Mouse (Mus musculus): ENCODE data around the gene Ttll7. TPM values are rescaled to one million over a fixed set of nuclear protein-coding genes. Genes with fewer than 3 reads are reported as not detected.

Ttll7 gene
- polyA plus RNA-seq, 1 experiment: 9.3 TPM

DNA sequence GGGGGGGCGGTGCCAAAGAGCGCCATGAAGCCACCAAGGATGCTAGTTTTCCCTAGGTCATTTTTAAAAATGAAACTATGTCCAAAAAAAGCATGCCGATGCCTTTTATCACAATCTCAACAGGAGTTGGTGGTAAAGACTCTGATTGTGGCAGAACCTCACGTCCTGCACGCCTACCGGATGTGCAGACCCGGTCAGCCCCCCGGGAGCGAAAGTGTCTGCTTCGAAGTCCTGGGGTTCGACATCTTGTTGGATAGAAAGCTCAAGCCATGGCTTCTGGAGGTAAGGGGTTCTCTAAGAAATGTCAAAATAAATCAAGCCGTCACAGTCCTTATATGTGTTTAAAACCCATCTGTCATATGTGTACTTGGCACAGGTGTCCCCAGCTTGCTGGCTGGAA, 60.9 kb downstream of the Ttll7 start:
- peak; percentile 18 for DNase-seq (ENCODE audit: low read depth)
- TF ChIP-seq CTCF (IDR thresholded peaks at IDR 0.05; ENCODE audit: borderline replicate concordance, extremely low read depth, insufficient read depth, insufficient read length) (no peak), POLR2A (IDR thresholded peaks at IDR 0.05; ENCODE audit: borderline replicate concordance, extremely low read depth, insufficient read depth, insufficient read length, poor library complexity, severe bottlenecking) (no peak)

DNA sequence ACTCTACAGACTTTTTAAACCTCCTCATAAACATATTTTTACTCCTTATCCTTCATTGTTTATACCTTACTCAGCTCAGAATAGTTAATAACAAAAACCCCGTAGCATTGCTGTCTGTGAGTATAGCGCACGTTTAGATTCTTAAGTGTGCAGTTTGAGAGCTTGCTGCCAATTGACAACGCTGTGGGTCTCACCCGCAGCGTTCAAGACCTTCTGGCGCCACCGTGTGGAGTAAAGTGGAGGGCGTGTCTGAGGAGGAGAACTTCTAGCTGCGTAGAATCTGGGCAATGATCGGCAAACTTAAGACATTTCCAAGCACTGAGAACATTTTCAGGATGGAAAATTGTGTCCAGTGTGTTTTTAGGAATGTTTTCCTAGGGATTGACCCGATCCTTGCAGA, 62.6 kb downstream of the Ttll7 start:
- no peak for TF ChIP-seq POLR2A (IDR thresholded peaks at IDR 0.05; ENCODE audit: borderline replicate concordance, extremely low read depth, insufficient read depth, insufficient read length, poor library complexity, severe bottlenecking)
- peak; percentile 96 for TF ChIP-seq CTCF (IDR thresholded peaks at IDR 0.05; ENCODE audit: borderline replicate concordance, extremely low read depth, insufficient read depth, insufficient read length)
- peak; percentile 93 for DNase-seq (ENCODE audit: low read depth)

DNA sequence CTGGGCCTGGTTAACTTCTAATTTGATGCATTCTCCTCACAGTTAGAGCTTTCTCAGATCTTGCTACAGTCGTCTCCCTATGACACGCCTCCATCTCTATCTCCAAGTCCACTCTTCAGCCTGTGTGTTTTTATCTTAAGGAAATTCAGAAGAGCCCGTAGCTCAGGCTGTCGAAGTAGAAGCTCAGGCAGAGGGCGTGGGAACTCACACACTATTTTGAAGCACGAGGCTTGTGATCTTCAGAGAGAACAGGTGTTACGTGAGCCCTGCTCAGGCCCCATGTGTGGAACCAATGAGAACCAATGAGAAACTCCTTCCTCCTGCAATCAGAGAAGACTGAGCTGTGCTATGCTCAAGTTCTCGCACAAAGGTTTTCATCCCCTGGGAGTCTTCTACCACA, 65.7 kb downstream of the Ttll7 start:
- no peak for DNase-seq (ENCODE audit: low read depth)

DNA sequence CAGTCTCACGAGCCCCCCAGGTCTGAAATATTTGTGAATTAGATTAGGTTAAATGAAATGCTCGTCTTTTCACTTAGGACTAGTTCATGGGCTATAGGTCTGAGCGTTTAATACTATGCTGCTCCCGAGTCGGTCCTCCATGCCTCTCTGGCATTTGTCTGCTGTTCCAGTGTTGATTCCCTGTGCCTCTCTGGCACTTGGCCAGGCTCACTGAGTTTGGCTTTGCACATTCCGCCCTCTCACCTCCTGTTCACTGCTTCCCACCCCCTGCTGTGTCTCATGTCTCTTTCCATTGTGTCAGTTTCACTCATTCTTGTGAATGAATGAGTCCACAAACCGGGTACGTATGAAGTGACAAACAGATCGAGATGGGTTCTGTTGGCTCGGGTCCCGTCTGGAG, 66.2 kb downstream of the Ttll7 start:
- no peak for TF ChIP-seq CTCF (IDR thresholded peaks at IDR 0.05; ENCODE audit: borderline replicate concordance, extremely low read depth, insufficient read depth, insufficient read length)
- TF ChIP-seq POLR2A (IDR thresholded peaks at IDR 0.05; ENCODE audit: borderline replicate concordance, extremely low read depth, insufficient read depth, insufficient read length, poor library complexity, severe bottlenecking): no peak
- DNase-seq (ENCODE audit: low read depth): peak; percentile 46

More for the DNA sequence above, 65.7 kb downstream of the Ttll7 start:
- TF ChIP-seq CTCF (IDR thresholded peaks at IDR 0.05; ENCODE audit: borderline replicate concordance, extremely low read depth, insufficient read depth, insufficient read length) (no peak), POLR2A (IDR thresholded peaks at IDR 0.05; ENCODE audit: borderline replicate concordance, extremely low read depth, insufficient read depth, insufficient read length, poor library complexity, severe bottlenecking) (no peak)

DNA sequence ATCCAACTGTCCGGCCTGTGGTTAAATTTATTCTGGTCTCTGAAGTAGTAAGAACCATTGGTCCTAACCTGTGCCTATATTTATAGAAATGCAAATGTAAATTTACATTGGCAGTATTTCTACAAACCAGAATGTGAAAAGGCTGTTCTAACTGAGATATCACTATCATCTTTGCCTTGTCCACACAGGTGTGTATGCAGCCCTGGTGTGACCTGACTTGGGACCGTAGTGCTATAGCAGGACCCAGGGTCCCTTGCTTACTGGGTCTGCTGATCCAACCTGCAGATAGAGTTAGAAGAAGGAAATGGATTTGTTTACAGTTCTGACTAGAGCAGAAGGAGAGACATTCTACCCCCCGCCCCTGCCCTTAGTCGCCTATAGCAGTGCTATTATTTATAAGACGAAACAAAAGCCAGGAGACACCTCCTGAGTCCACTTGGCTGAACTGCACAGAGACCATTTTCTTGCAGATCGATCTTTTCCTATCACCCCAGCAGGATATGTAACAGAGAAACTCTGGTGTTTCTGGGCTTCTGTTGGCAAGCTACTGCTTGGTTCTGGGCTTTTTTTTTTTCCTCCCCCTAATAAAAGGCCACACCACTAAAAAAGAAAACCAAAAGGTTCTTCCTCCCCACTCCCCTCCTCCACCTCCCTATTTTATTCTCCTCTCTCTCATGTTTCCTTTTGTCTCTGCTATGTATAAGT, 75.3 kb downstream of the Ttll7 start:
- no peak for DNase-seq (ENCODE audit: low read depth)

DNA sequence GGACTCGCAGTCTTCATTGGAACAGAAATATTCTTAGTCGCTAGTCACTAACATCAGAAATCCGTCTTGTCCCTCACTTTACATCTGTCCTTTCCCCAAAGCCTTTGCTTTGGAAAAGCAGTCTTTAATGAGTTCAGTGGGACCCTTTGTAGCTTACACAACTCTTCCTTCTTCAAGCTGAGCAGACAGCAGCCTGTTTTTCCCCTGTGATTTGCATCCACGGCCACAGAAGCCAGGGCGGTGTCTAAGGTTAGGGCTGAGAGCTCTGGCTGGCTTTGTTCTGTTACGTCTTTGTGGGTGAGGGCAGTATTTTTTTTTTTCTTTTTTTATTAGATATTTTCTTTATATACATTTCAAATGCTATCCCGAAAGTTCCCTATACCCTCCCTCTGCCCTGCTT, 76.0 kb downstream of the Ttll7 start:
- no peak for DNase-seq (ENCODE audit: low read depth)

More for the DNA sequence above, 75.3 kb downstream of the Ttll7 start:
- TF ChIP-seq CTCF (IDR thresholded peaks at IDR 0.05; ENCODE audit: borderline replicate concordance, extremely low read depth, insufficient read depth, insufficient read length): no peak
- TF ChIP-seq POLR2A (IDR thresholded peaks at IDR 0.05; ENCODE audit: borderline replicate concordance, extremely low read depth, insufficient read depth, insufficient read length, poor library complexity, severe bottlenecking): no peak

DNA sequence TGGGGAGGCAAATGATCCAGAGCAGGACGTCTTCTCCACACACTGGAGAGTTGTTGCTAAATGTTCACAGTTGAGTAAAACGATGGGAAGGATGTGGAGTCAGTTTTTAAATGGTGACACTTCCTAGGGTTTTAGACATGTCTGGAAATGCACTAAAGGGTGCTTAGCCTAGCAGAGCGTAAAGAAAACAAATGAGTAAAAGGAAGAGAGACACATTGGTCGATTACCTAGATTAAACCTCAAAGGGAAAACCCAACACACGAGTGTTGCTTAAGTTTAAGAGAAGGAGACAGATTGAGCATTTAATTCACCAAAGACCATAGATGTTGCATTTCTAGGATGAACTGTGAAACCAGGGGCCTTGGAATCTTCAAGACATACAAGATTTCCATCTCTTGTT, 76.8 kb downstream of the Ttll7 start:
- DNase-seq (ENCODE audit: low read depth): no peak
- TF ChIP-seq CTCF (IDR thresholded peaks at IDR 0.05; ENCODE audit: borderline replicate concordance, extremely low read depth, insufficient read depth, insufficient read length) (no peak), POLR2A (IDR thresholded peaks at IDR 0.05; ENCODE audit: borderline replicate concordance, extremely low read depth, insufficient read depth, insufficient read length, poor library complexity, severe bottlenecking) (no peak)

More for the DNA sequence above, 76.0 kb downstream of the Ttll7 start:
- TF ChIP-seq POLR2A (IDR thresholded peaks at IDR 0.05; ENCODE audit: borderline replicate concordance, extremely low read depth, insufficient read depth, insufficient read length, poor library complexity, severe bottlenecking) (no peak), CTCF (IDR thresholded peaks at IDR 0.05; ENCODE audit: borderline replicate concordance, extremely low read depth, insufficient read depth, insufficient read length) (no peak)

DNA sequence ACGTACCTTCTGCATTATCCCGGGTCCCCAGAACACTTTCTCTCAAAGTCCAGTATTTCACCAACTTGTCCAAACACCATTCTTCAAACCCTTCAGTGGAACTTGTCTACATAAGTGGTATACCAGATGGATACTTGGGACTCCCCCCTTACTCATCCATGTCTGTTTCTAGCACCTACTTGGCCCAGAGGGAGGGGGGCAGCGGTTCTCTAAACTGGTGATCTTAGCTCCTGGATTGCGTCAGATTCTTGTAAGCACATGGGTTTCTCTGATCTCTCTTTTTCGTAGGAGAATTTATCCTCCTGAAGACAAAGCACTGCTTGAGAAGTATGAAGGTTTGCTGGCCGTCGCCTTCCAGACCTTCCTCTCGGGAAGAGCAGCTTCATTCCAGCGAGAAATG, 79.0 kb downstream of the Ttll7 start:
- DNase-seq (ENCODE audit: low read depth): no peak
- no peak for TF ChIP-seq POLR2A (IDR thresholded peaks at IDR 0.05; ENCODE audit: borderline replicate concordance, extremely low read depth, insufficient read depth, insufficient read length, poor library complexity, severe bottlenecking)
- no peak for TF ChIP-seq CTCF (IDR thresholded peaks at IDR 0.05; ENCODE audit: borderline replicate concordance, extremely low read depth, insufficient read depth, insufficient read length)

DNA sequence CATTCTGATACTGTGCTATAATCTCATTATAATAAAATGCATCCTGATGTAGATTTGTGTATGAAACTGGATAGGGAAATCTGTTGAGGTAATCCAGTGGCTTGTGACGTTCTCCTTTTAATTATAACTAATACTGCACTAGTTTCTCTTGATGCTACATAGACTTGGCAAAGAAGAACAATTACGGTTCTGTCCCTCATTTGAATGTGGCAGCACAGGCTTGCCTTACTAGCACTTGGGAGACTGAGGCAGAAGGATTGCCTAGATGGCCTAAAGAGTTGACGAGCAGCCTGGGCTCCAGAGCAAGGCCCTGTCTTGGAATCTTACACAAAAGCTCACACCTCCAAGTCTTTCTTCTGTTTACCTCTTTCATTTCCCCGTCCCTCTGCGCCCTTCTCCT, 80.3 kb downstream of the Ttll7 start:
- DNase-seq (ENCODE audit: low read depth): no peak
- no peak for TF ChIP-seq CTCF (IDR thresholded peaks at IDR 0.05; ENCODE audit: borderline replicate concordance, extremely low read depth, insufficient read depth, insufficient read length)
- no peak for TF ChIP-seq POLR2A (IDR thresholded peaks at IDR 0.05; ENCODE audit: borderline replicate concordance, extremely low read depth, insufficient read depth, insufficient read length, poor library complexity, severe bottlenecking)

DNA sequence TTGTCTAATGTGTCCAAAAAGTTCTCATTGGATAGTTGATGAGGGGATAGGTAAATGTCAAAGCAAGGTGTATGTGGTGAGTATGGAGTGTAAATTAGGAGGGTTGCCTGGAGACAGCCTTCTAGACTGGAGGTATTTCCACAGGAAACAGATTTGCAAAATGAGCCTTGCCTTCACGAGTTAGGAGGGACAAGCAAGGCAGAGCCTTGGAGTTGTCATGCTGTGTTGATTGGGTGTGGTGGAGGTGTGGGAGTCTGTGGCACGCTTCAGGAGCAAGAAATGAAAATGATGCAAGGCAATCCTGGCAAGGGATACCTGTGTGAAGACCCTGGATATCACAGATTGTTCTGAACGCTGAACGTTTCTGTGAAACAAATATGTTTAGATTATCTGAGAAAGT, 84.7 kb downstream of the Ttll7 start:
- DNase-seq (ENCODE audit: low read depth): no peak
- no peak for TF ChIP-seq POLR2A (IDR thresholded peaks at IDR 0.05; ENCODE audit: borderline replicate concordance, extremely low read depth, insufficient read depth, insufficient read length, poor library complexity, severe bottlenecking)
- no peak for TF ChIP-seq CTCF (IDR thresholded peaks at IDR 0.05; ENCODE audit: borderline replicate concordance, extremely low read depth, insufficient read depth, insufficient read length)

DNA sequence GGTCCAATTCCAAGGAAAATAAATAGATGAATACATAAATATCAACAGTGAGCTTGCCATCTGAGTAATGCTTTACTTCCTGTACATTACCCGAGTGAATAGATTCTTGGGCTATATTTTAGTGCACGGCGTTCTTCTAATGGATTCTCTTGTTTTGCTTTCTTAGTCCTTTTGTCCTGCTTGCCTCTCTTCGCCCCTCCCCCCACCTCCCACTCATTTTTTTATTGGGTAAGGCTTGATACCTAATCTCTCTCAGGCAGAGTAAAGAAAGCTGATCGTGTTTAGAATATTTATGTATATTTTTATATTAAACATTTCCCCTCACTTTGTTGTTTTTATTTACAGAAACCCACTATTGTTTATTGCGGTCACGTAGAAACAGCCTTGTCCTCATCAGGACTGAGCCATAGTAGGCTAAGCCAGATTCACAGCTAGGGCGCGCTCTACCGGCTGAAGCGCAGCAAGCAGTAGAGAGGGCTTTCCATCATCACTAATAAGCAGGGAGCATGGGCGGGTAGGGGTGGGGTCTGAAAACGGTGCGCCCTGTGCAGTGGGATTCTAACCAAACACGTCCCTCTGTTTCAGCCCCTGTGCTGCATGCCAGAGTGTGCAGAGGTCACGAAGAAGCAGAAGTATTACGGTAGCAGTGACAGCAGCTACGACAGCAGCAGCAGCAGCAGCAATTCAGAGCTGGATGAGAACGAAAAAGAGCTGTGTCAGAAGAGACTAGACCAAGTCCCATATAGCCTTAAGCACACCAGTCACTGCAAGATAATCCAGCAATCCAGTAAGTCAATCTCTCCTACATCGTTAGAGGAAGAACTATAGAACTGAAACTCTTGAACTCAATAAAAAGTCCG, 87.5 kb downstream of the Ttll7 start:
- TF ChIP-seq CTCF (IDR thresholded peaks at IDR 0.05; ENCODE audit: borderline replicate concordance, extremely low read depth, insufficient read depth, insufficient read length): peak; percentile 72
- TF ChIP-seq POLR2A (IDR thresholded peaks at IDR 0.05; ENCODE audit: borderline replicate concordance, extremely low read depth, insufficient read depth, insufficient read length, poor library complexity, severe bottlenecking): no peak
- DNase-seq (ENCODE audit: low read depth): peak; percentile 84

All from brain, embryonic 14.5 days (tissue).